Mouse (Mus musculus) left cerebral cortex, postnatal 10 days (tissue): Measurements from ENCODE around the gene Mpdz. TPM values are rescaled to one million over a fixed set of nuclear protein-coding genes. Genes with fewer than 3 reads are reported as not detected.

Source experiments
- DNase-seq, 2 experiments: peaks; one replicate each; pipeline ENCODE4 v3.0.0; 2021 to 2022; ENCODE audit warnings: low spot score in 2 of 2, mixed read lengths in 1 of 2; ENCODE audit errors: extremely low spot score in 1 of 2
- intact Hi-C: fragments of 180-260 bp; cut with DNase I; formaldehyde crosslinking; loops from one replicate; pipeline ENCODE4 v1.15.1; 2025
- total RNA-seq, 2 experiments: library from RNA; stranded (reverse); gene quantifications; 2 replicates each; pipeline ENCODE4 v1.2.3; 2021

Mpdz gene
- 10 to 100 TPM; 35.7 to 38.6 TPM for total RNA-seq

DNA sequence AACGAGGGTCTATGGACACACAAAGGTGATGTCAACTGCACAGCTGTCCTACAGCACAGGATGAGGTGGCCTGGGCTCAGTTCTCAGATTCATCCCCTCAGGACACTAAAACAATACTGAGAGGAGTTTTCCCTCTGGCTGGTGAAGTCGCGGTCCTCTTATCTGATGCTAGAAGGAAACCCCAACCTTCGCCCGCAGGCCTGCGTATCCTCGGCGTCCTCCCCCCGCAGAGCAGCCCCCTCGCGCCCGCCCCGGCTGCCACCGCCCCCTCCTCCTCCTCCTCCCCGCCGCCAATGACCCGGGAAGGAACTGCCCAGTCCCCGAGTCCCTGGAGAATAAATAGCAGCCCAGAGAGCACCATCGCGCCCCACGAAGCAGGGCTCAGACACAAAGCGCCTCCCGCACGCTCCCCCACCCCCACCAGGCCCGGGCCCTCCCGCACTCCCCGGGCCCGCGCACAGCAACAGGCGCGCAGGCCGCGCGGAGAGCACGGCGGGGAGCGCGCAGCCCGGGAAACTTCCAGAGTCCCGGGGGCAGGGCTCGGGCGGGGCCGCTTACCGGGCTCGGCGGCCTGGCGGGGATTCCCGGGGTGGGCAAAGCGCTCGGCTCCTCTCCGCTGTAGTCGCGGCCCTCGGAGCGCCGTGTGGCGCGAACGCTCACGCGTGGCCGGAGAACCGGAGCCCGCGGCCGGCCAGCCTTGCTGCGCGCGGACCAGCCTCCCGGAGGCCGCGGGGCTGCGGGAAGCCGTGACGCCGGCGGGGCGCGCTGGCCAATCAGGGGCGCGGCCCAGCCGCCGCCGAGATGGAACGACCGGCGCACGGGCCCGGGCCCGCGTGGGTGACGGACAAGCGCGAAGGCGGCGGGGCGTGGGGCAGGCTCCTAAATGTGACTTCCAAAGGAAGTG is at the start of gene Mpdz:
Gene Mpdz, minus strand, starts transcription at position 738 of the 904 bp plus-strand sequence.
- DNase-seq, result peak in 1 of 2 experiments; percentile 84
- intact Hi-C loops, result no loop called here

DNA sequence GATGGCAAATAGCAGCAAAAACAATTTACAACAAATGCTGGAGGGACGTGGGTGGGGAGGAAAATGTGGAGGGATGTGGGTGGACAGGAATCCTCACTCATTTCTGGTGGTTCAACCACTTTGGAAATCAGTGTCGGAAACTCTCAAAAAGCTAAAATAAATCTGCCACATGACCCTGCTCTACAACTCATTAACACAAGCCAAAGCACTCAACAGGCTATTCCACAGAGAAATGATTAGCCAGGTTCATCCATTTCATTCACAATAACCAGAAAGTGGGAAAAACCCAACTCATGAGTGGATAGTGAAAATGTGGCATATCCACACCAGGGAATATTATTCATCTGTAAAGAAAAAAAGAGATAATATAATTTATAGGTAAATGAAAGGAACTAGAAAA is 47.9 kb upstream of the Mpdz start:
- intact Hi-C loops, result no loop called here
- no peak for DNase-seq

DNA sequence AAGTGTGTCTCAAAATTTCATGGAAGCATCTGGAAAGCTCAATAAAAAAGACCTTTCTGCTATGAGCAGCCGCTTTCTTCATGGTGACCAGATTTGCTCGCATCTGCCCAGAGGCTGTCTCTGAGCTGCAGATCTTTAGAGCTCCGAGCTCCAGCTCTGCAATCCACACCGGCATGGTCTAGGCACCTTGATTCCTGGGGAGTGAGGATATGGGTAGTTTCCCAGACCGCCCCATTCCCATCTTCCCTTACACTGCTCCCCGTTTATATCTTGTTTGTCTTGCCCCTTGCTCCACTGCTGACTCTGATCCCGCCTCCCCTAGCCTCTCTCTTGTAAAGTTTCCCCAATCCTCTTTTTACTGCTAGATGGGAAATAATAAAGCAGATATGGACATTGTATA is 42.0 kb upstream of the Mpdz start:
- intact Hi-C loops, result no loop called here
- DNase-seq, result no peak

DNA sequence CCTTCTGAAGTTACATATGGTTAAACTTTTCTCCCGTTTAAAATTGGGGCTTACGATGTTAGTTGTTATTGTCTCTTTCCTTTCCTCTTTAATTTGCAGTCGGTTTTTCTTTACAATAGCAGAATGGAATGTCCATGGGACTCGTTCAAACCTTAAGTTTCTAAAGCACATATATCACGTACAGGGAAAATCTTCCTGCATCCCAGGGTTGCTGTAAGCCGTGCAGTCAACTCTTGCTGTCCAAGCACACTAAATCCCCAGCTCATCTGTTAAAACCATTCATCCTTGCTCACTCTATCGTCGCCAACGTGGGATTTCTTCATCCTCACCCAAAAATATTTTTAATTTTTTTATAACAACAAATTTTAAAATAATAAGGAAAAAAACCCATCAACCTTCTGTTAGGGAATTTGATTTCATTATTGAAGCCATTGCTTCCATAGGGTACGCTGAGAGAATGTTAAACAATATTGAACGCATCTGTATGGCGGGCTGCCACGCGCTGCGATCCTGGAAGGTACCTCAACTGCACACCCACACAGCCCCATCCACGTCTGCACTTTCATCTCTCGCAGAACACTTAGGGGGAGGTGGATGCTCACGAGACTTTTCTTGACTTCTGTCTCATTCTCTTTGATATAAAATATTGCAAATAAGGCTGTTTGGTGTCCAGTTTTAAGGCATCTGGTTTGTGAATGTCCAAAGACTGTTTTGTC is 41.4 kb upstream of the Mpdz start:
- no peak for DNase-seq
- intact Hi-C loops, result no loop called here

DNA sequence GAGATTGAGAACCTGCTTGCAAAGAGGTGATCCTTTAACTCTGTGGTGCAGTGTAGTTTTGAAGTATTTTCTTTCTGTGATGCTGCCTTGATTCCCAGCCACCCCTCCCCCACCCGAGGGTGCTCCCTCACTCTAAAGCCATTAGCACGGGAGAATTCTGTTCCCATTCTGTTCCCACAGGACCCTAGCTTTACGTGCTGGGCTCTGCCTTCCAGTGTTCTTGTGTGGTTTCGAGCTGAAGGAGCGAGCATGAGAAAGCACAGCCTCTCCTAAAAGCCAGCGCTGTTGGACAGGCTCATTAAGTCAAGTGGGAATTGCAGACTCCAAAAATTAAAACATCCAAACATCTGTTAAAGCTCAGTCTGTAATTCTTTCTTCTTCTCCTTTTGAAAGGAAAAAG is 40.5 kb upstream of the Mpdz start:
- intact Hi-C loops, result no loop called here
- no peak for DNase-seq

DNA sequence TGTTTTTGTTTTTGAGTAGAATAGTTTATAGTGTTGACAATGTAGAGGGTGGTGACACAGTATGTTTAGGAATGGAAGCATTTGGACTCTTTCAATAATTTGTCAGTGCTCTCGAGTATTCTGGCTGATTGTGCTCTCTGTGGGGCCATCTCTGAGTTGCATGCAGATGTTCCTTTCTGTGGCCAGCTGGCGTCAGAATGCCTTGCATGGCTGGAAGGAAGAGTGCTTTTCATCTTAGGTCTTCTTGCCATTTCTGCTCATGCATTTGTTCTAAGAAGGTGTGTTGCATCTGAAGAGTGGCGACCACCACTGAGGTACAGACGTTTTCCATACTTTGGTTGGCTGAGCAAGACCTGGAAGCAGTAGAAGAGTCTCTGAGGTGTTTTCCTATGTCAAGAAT is 24.2 kb upstream of the Mpdz start:
- DNase-seq, result no peak
- intact Hi-C loops, result no loop called here

DNA sequence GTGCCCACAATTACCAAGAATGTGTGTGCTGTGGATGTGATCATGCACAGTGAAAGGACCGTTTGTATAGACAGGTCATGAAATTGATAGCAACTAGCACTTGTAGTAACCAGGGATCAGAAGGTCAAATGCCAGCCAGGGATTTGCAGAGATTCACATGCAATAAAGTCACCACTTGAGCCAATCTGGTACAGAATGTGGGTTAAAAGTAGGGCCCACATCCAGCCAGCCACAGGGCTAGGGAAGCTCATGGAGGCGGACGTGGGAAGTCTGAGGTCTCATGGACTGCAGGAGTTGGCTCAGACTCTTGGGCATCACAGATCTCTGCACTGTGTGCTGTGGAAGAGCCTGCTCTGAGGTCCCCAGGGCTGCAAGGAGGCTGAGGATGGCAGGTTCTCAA is 22.6 kb upstream of the Mpdz start:
- no peak for DNase-seq
- intact Hi-C loops, result no loop called here

DNA sequence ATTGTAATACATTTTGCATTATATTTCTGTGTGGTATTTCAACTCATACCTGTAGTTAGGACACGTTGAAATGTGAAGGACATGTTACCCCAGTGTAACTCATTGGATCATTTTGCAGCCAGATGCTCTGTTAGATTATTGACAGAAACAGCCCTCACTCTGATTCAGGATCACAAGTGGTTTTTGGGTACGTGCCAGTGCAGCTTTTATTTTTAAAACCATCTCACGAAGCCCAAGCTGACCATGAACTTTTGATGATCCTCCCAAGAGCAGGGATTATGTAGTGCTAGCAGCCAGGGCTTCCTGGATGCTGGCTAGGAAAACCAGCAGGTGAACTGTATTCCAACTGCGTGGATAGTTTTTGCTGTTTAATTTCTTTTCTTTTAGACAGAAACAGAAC is 19.6 kb upstream of the Mpdz start:
- intact Hi-C loops, result no loop called here
- peak in 1 of 2 experiments; percentile 21 for DNase-seq

DNA sequence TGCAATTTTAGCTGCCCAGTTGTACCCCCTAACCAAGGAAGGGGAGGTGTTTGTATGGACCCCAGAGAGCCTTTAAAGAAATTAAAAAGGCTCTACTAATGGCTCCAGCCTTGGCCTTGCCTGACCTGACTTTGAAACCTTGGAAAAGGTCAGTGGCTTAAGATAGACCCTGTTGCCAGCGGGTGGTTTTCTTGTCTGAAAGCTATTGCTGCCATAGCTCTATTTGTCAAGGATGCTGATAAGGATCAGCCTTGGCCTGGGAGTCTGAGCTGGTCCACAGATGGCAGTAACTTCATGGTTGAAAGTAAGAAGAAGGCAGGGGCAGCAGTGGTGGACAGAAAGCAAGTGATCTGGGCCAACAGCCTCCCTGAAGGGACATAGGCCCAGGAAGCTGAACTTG is 16.3 kb upstream of the Mpdz start:
- intact Hi-C loops, result no loop called here
- DNase-seq, result no peak

DNA sequence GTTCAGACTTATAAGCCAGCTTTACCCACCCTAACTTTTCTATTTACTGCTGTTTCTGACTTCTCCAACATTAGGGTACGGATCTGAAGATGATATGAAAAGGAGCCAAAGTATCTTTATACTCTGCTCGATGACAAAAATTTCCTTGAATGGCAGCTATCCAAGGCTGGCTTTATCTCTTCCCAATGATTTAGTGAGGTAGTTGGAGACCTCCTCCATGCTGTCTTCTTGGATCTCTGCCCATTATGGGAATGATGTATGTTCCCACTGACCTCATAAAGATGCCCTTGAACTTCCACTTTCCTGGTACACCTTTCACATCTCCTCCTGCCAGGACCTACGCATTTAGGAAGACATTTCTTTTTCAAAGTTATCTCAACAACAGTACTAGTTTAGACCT is 11.2 kb upstream of the Mpdz start:
- no peak for DNase-seq
- intact Hi-C loops, result no loop called here

DNA sequence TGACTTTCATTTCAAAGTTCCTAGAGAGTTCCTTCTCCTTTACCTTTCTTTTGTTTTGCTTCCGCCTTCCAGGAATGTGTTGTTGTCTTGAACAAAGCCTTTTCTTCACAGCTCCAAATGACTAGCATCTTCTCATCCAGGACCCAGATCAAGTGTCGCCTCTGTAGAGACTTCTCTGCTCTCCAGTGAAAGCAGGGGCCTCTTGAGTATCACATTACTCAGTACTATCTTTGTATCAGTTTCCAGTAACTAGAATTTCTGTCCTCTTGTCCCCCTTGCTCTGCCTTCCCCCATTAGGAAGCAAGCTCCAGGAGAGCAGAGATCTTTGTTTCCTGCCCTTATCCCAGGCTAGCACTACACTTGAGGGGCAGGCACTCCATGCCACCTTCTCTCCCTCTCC is 9.6 kb upstream of the Mpdz start:
- no peak for DNase-seq
- intact Hi-C loops, result no loop called here

DNA sequence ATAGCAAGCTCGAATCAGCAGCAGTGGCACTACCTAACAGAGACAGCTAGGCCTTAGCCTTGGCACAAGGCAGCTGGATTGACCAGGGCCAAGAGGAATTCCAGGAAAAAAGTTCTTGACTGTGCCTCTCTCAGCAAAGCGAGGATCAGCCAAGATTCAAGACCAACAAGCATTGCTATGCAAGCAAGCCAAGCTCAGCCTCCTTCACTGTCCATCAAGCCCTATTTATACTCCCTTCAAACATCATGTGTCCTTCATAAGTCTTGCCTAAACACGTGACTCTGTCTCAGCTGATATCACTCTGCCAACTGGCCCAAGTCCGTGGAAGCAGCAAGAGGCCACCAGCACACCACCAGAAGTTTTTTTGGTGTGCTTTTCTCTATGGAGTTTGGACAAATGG is 6.8 kb upstream of the Mpdz start:
- intact Hi-C loops, result no loop called here
- DNase-seq, result no peak

DNA sequence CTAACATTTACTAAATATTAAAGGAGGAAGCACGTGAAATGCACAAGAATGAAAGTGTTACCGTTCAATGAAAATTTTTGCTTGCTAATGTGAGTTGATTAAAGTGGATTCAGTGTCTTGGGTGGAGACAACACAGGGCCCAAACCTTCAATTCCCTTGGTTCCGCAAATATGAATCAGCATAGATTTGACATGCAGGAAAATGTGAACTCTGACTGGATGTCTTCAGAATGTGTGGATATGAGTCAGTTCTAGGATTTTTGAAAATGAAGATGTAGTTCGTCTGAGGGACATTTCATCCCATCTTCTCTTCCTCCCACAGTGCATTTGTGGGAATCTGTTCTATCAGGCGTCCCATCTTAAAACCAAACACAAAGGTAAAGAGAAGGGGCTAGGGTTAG is 951 bp upstream of the Mpdz start:
- no peak for DNase-seq
- intact Hi-C loops, result no loop called here

DNA sequence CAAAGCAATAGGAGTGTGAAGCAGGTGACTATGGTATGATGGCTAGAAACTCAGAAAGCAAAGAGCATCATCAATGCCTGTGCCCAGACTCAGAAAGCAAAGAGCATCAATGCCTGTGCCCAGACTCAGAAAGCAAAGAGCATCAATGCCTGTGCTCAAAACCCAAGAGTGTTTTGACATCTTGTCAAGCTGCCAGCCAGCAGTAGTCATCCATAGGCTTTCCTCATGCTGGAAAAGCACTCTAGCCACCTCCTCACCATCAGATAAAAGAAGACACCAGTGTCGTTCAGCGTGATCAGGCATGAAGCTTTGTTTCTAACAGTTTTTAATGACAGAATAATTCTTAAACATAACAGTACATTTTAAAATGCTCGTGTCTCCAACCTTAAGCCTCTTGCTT is 8.7 kb downstream of the Mpdz start:
- no peak for DNase-seq
- intact Hi-C loops, result no loop called here

DNA sequence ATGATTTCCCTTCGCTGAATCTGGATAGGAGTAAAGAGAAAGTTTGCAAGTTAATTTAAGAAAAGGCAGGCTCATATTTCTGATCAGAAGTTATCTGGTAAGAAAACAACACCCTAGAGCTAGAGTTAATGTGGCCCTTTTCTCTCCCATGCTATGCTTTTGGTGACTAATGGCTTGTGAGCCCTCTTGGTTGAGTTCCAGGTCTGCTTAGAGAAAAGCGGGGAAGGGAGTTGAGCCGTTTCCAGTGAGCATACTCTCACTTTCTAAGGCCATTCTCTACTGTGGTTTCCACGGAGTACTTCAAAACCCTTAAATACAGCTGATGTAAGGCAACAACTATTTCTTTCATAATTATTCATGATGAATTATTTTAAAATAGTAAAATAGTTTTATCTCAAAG is 11.8 kb downstream of the Mpdz start:
- intact Hi-C loops, result no loop called here

DNA sequence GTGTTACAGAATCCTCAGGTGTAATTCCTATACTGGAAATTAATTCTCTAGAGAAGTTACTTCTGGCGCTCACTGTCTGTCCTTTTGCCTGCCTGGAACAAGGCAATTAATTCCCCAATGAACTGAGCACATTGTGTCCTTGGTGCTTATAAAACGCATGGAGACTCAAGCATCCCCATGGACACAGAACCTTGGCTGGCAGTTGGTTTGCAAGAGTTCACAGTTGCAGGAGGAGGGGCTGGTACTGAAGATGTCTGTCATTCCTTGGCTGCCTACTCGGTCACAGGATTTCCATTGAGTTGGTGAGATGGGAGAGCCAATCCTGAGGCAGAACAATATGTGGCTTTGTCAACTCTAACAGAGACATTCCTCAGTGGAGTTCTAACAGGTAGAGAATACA is 12.5 kb downstream of the Mpdz start:
- intact Hi-C loops, result no loop called here
- DNase-seq, result no peak

More for the DNA sequence above, 11.8 kb downstream of the Mpdz start:
- DNase-seq, result no peak

DNA sequence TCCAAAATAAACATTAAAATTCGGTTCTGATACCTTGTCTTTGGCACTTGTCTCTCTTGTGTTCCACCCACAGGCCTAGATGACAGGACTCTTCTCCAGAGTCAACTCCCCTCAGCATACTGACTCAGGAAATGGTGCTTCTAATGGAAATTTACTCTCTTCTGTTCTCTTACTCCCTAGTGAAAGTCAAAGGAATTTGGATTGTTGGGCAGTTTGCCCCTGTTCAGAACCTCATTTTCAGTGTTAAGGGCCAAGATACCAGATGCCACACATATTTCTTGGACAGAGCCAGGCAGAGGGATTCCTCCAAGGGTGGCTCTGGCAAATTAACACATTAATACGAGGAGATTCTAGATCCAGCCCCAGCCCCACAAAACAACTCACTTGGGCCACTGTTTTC is 12.9 kb downstream of the Mpdz start:
- intact Hi-C loops, result no loop called here
- DNase-seq, result no peak

DNA sequence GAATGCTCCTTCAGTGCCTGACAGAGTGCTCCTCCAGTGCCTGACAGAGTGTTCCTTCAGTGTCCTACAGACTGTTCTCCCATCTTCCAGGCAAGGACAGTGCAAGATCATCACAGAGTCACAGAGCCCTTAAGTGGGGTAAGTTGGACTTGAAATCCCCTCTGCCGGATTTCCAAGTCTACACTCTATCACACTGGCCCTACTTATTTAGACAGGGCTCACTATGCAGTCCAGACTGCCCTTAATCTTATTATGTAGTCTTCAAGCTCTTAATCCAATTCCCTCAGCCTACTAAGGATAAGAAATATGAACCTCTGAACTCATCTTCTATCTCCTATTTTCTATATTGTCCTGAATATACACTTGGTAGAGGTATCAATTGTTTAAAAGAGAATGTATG is 19.1 kb downstream of the Mpdz start:
- no peak for DNase-seq
- intact Hi-C loops, result no loop called here

DNA sequence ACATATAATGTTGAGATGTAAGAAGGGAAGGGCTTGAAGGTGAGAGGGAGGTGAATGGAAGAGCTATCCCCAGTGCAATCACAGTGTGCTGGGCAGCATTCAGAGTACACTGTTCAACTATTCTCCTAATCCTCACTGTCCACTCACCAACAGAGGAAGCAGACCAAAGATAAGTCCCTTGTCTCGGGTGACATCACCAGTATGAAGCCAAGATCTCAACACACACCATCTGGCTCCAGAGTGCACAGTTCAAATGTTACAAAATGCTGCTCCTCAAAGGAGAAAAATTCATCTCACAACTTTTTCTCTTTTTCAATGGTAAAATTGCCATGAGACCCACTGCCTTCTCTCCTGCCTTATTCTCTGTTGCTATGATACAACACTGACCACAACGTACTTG is 21.0 kb downstream of the Mpdz start:
- intact Hi-C loops, result no loop called here

DNA sequence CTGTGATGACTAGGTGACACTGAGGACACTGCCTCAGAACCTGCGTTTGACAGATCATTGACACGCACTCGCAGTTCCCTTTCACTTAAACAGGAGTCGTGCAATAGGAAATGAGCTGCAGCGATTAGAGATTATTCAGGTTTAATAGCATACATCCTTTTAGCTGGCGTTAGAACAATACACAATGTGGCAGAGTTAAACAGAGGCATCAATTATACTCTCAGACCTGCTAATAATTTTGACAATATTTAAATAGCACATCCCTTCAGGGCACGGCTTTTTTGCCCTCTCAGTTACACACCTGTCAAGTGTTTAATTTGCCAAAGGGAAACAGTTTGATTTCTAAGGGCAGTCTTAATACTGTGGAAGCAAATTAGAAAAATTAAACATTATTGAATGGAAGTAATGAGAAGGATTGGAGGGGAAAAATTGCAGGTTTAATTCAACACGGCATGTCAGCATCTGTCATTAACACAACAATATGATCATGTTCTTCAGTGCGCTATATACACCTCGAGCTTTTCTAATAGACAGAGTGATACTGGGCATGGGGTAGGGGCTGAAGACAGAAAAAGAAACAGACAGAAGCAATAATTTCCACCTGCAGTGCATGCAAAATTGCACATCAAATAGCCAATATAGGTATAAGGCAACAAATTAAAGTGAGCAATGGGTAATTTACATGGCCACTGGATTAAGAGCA is 27.1 kb downstream of the Mpdz start:
- intact Hi-C loops, result no loop called here
- no peak for DNase-seq

More for the DNA sequence above, 21.0 kb downstream of the Mpdz start:
- DNase-seq, result no peak
